Mouse (Mus musculus) lung, embryonic 15.5 days (tissue): ENCODE measurements around the gene Psenen. TPM values are rescaled to one million over a fixed set of nuclear protein-coding genes. Genes with fewer than 3 reads are reported as not detected.

Experiments
- ATAC-seq: fragments of 200-750 bp; cut with Nextera tagmentation; 2 replicates; pipeline ENCODE4 v1.8.0; 2017; ENCODE audit warnings: moderate number of reproducible peaks, borderline replicate concordance; ENCODE audit not compliant: low FRiP score, low TSS enrichment; ENCODE audit errors: extremely low read depth
- H3K27ac ChIP-seq: fragments of 300-500 bp; sonication (generic); 2 replicates; pipeline ENCODE4 v1.5.1; 2015; ENCODE audit warnings: moderate library complexity, mild to moderate bottlenecking, inconsistent platforms
- H3K27me3 ChIP-seq: fragments of 300-500 bp; sonication (generic); 2 replicates; pipeline ENCODE4 v1.6.1; 2015; ENCODE audit warnings: inconsistent platforms
- H3K36me3 ChIP-seq: fragments of 300-500 bp; sonication (generic); 2 replicates; pipeline ENCODE4 v1.6.1; 2015; ENCODE audit warnings: inconsistent platforms
- H3K4me1 ChIP-seq: fragments of 300-500 bp; sonication (generic); 2 replicates; pipeline ENCODE4 v1.6.1; 2015; ENCODE audit warnings: inconsistent platforms
- H3K4me2 ChIP-seq: fragments of 300-500 bp; sonication (generic); 2 replicates; pipeline ENCODE4 v1.6.1; 2015; ENCODE audit warnings: inconsistent platforms, mild to moderate bottlenecking, moderate library complexity
- H3K4me3 ChIP-seq: fragments of 300-500 bp; sonication (generic); 2 replicates; pipeline ENCODE4 v1.5.1; 2015; ENCODE audit warnings: mild to moderate bottlenecking, inconsistent platforms
- H3K9ac ChIP-seq: fragments of 300-500 bp; sonication (generic); 2 replicates; pipeline ENCODE4 v1.6.1; 2015; ENCODE audit warnings: inconsistent platforms
- H3K9me3 ChIP-seq: fragments of 300-500 bp; sonication (generic); 2 replicates; pipeline ENCODE4 v1.6.1; 2016; ENCODE audit warnings: inconsistent platforms
- WGBS: fragments of 180-500 bp; shearing (Covaris S2); methylation state at CpG from one replicate; pipeline ENCODE4 v1.1.7; 2015; 5-methylcytosine and 5-hydroxymethylcytosine counted together
- polyA plus RNA-seq: library from polyadenylated mRNA; unstranded; fragments of >200 nt; fragmentation: Nextera tagmentation; extraction: Ambion mirVana; gene quantifications from 2 replicates; pipeline ENCODE4 v1.2.1, GENCODE M21; 2015

The Psenen gene
- polyA plus RNA-seq, 1 experiment from 2014 or later = 119 TPM

DNA sequence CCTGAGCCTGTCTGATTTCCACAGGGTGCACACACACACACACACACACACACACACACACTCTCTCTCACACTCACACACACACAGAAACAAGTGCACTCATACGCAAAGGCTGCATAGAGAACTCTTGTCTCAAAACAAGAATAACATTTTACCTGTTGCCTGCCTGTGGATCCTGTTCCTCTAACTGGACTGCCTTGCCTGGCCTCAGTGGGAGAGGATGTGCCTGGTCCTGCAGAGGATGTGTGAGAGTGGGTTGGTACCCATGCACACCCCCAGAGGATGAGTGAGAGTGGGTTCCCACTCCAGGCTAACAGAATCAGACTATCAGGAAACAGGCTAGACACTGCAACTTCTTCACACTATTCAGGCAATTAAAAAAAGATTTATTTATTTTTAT lies 12.8 kb downstream of the Psenen start:
- Histone ChIP-seq H3K36me3 (peaks cover 30% of the 10 kb centered on the region), H3K27me3 (no peaks in the 10 kb centered on the region), H3K4me1 (peaks cover 21% of the 10 kb centered on the region), H3K9me3 (no peaks in the 10 kb centered on the region), H3K4me2 (no peak overlapping the region), H3K4me3 (no peak overlapping the region), H3K9ac (no peak overlapping the region), H3K27ac (no peak overlapping the region)
- no peak for ATAC-seq
- whole genome bisulfite sequencing = 90% methylated on average over 1 of the region's 1 CpGs

- no peak overlapping the region for H3K9ac ChIP-seq
- no peak overlapping the region for H3K4me2 ChIP-seq
- H3K27me3 ChIP-seq = no peaks in the 10 kb centered on the region
- no peak overlapping the region for H3K27ac ChIP-seq
- H3K4me1 ChIP-seq = peaks cover 21% of the 10 kb centered on the region
- 78% methylated on average over 2 of the region's 2 CpGs for WGBS
- peaks cover 28% of the 10 kb centered on the region for H3K36me3 ChIP-seq
- no peak overlapping the region for H3K4me3 ChIP-seq
- ATAC-seq = no peak
- no peaks in the 10 kb centered on the region for H3K9me3 ChIP-seq
Measured at GRCm38 (mm10) chr7:30549880-30550279, 13.5 kb downstream of the Psenen start.

DNA sequence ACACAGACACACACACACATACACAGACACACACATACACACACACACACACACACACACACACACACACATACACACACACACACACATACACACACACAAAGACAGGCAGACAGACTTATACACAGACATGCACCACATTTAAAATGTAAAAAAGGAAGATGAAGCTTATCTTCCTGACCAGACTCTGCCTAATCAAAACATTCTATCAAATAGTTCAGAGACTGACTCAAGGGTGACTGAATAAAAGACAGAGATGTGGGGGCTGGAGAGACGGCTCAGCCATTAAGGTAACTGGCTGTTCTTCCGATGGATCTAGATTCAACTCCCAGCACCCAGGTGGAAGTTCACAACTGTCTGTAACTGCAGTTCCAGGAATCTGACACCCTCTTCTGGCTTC lies 19.1 kb downstream of the Psenen start:
- Histone ChIP-seq H3K4me2 (no peak overlapping the region), H3K27me3 (no peaks in the 10 kb centered on the region), H3K4me3 (no peak overlapping the region), H3K27ac (no peak overlapping the region), H3K9me3 (no peaks in the 10 kb centered on the region), H3K4me1 (no peaks in the 10 kb centered on the region), H3K36me3 (peaks cover 51% of the 10 kb centered on the region), H3K9ac (no peak overlapping the region)
- ATAC-seq = no peak
- 88% methylated on average over 2 of the region's 2 CpGs for WGBS

DNA sequence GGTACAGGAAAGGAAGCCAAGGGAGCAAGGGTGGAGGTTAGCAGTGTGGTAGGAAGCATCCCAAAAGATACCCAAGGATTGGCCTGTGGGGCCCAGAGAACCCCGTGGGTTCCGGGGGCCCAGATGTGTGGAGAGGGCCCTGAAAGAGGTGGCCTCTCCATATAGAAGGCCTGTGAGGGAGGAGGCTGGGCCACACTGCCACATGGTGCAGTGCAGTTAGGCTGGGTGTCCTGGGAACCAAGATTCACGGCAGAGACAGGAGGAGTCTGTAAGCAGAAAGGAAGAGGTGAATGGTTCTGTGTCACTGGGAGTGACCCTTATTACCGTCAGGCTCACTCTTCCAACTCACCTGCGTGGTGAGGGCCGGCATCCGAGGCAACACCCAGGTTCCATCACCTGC lies 22.9 kb downstream of the Psenen start:
- H3K4me3 ChIP-seq = no peak overlapping the region
- H3K9ac ChIP-seq = no peak overlapping the region
- no peak for ATAC-seq
- H3K27ac ChIP-seq = no peak overlapping the region
- no peaks in the 10 kb centered on the region for H3K27me3 ChIP-seq
- no peak overlapping the region for H3K4me2 ChIP-seq
- 89% methylated on average over 7 of the region's 7 CpGs for WGBS
- peaks cover 32% of the 10 kb centered on the region for H3K36me3 ChIP-seq
- H3K4me1 ChIP-seq = peaks cover 4% of the 10 kb centered on the region
- H3K9me3 ChIP-seq = no peaks in the 10 kb centered on the region

GRCm38 (mm10) chr7:30534633-30535577 lies 28.5 kb downstream of the Psenen start, which contains the start of gene Arhgap33:
Gene Arhgap33 (minus strand): TSS chr7:30535060.
- Histone ChIP-seq H3K4me2 (peak within 1 kb of the TSS; percentile 94), H3K9me3 (no peaks in the 10 kb centered on the region), H3K4me3 (peak within 1 kb of the TSS; percentile 64), H3K27ac (peak within 1 kb of the TSS; percentile 59), H3K9ac (peak within 1 kb of the TSS; percentile 70), H3K27me3 (no peaks in the 10 kb centered on the region), H3K36me3 (peaks cover 29% of the 10 kb centered on the region), H3K4me1 (peaks cover 31% of the 10 kb centered on the region)
- under 1% methylated on average over 55 of the region's 84 CpGs for WGBS
- peak; percentile 94 for ATAC-seq

DNA sequence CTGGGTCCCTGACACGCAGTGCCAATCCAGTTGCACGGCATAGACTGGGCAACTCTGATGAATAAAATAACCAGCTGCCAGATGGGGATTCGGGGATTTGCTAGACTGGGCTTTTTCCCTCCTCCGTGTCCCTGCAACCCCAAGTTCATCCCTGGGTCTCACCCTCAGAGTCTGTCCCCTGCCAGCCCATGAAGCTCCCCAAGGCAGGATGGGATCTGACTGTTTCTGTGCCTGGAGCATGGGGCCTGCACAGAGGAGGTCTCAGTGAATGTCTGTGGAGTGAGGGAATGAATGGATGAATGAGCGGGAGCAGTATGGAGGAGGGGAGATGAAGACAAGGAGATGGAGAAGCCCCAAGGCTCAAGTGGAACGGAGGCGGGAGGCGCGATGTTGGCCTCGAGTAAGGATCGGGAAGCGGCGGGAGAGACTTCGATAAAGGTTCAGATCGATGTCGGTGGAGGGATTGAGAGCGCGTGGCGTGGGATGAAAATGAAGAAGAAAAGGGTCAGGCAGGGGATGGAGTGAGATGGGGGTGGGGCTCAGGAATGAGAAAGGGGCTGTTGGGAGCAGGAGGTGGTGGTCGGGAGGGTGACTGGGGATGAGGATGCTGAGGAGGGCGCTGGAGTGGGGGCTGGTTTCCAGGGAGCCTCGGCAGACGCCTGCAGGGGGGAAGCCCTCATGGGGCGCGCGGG lies 29.3 kb downstream of the Psenen start:
- H3K4me1 ChIP-seq = peaks cover 31% of the 10 kb centered on the region
- 9% methylated on average over 23 of the region's 26 CpGs for WGBS
- peaks cover 33% of the 10 kb centered on the region for H3K36me3 ChIP-seq
- no peaks in the 10 kb centered on the region for H3K9me3 ChIP-seq
- peak overlapping the region; percentile 94 for H3K4me2 ChIP-seq
- peak overlapping the region; percentile 59 for H3K27ac ChIP-seq
- ATAC-seq = peak; percentile 40; the same call in 1 of the 2 replicates
- H3K4me3 ChIP-seq = peak overlapping the region; percentile 64
- peak overlapping the region; percentile 70 for H3K9ac ChIP-seq
- H3K27me3 ChIP-seq = no peaks in the 10 kb centered on the region

GRCm38 (mm10) chr7:30532931-30533330 lies 30.5 kb downstream of the Psenen start:
- Histone ChIP-seq H3K9ac (peak overlapping the region; percentile 29), H3K4me3 (no peak overlapping the region), H3K9me3 (no peaks in the 10 kb centered on the region), H3K27ac (no peak overlapping the region), H3K27me3 (no peaks in the 10 kb centered on the region), H3K36me3 (peaks cover 39% of the 10 kb centered on the region), H3K4me2 (peak overlapping the region; percentile 94), H3K4me1 (peaks cover 31% of the 10 kb centered on the region)
- no peak for ATAC-seq
- 24% methylated on average over 8 of the region's 8 CpGs for WGBS

GRCm38 (mm10) chr7:30531291-30531815 lies 32.1 kb downstream of the Psenen start:
- no peak overlapping the region for H3K4me3 ChIP-seq
- H3K27ac ChIP-seq = no peak overlapping the region
- no peak overlapping the region for H3K4me2 ChIP-seq
- WGBS = 83% methylated on average over 9 of the region's 9 CpGs
- no peak overlapping the region for H3K9ac ChIP-seq
- peaks cover 36% of the 10 kb centered on the region for H3K4me1 ChIP-seq
- H3K36me3 ChIP-seq = peaks cover 50% of the 10 kb centered on the region
- H3K27me3 ChIP-seq = no peaks in the 10 kb centered on the region
- H3K9me3 ChIP-seq = no peaks in the 10 kb centered on the region
- ATAC-seq = no peak

DNA sequence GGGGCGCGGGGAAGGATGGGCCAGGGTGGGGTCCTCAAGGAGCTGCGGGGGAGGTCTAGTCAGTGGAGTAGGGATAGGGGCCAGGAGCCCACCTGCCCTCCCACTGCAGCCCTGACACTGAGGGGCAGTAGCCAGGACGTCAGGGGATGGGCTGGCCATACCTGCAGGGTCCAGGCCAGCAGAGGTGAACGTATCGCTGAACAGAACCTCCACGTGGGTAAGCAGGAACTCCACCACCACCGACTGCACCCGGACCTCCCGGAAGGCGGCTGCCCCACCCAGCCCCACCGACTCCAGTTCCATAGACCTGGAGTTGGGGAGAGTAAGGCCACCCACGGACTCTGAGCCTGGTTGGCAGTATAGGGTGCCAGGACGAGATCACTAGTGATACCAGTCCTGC lies 36.4 kb downstream of the Psenen start:
- Histone ChIP-seq H3K4me3 (no peak overlapping the region), H3K36me3 (peaks cover 58% of the 10 kb centered on the region), H3K4me1 (peaks cover 12% of the 10 kb centered on the region), H3K27ac (no peak overlapping the region), H3K27me3 (no peaks in the 10 kb centered on the region), H3K9ac (no peak overlapping the region), H3K4me2 (0 out of 2 replicates have a peak overlapping the region, but pooled peaks have one; percentile 26), H3K9me3 (no peaks in the 10 kb centered on the region)
- 0 out of 2 replicates have a peak, but pooled peaks have one; percentile 2 for ATAC-seq
- WGBS = 82% methylated on average over 14 of the region's 14 CpGs

- Histone ChIP-seq H3K4me3 (no peak overlapping the region), H3K9me3 (no peaks in the 10 kb centered on the region), H3K4me1 (peaks cover 12% of the 10 kb centered on the region), H3K27ac (peak overlapping the region; percentile 35), H3K27me3 (no peaks in the 10 kb centered on the region), H3K4me2 (peak overlapping the region; percentile 26), H3K9ac (no peak overlapping the region), H3K36me3 (peaks cover 53% of the 10 kb centered on the region)
- ATAC-seq = no peak
- 31% methylated on average over 17 of the region's 17 CpGs for WGBS
Measured at GRCm38 (mm10) chr7:30526399-30526798, 37.0 kb downstream of the Psenen start.

GRCm38 (mm10) chr7:30525954-30526353 lies 37.5 kb downstream of the Psenen start:
- WGBS = 19% methylated on average over 10 of the region's 10 CpGs
- H3K9me3 ChIP-seq = no peaks in the 10 kb centered on the region
- H3K4me3 ChIP-seq = no peak overlapping the region
- peaks cover 50% of the 10 kb centered on the region for H3K36me3 ChIP-seq
- peak overlapping the region; percentile 26 for H3K4me2 ChIP-seq
- H3K4me1 ChIP-seq = peaks cover 12% of the 10 kb centered on the region
- H3K27me3 ChIP-seq = no peaks in the 10 kb centered on the region
- ATAC-seq = 0 out of 2 replicates have a peak, but pooled peaks have one; percentile 23
- H3K27ac ChIP-seq = peak overlapping the region; percentile 35
- H3K9ac ChIP-seq = no peak overlapping the region
